Mouse (Mus musculus) intestine, embryonic 16.5 days (tissue): Measurements from ENCODE around the gene Kif3a. TPM values are rescaled to one million over a fixed set of nuclear protein-coding genes. Genes with fewer than 3 reads are reported as not detected.
"Not testable (repeated sequence)": the region's sequence is repeated elsewhere in the genome, so short reads cannot be mapped to it uniquely, and the experiment has no call there.

Experiments used
- ATAC-seq: fragments of 200-750 bp; cut with Nextera tagmentation; 2 replicates; pipeline ENCODE4 v1.8.0; 2017; ENCODE audit warnings: moderate TSS enrichment, moderate library complexity
- H3K27ac ChIP-seq: fragments of 300-500 bp; sonication (generic); 2 replicates; pipeline ENCODE4 v1.5.1; 2014; ENCODE audit warnings: mild to moderate bottlenecking, low read length
- H3K27me3 ChIP-seq: fragments of 300-500 bp; sonication (generic); replicated peaks from 2 replicates; pipeline ENCODE4 v1.6.1; 2014; ENCODE audit warnings: low read length, control low read depth, mixed read lengths; ENCODE audit not compliant: control insufficient read depth, insufficient read depth
- H3K36me3 ChIP-seq: fragments of 300-500 bp; sonication (generic); 2 replicates; pipeline ENCODE4 v1.6.1; 2014; ENCODE audit warnings: low read length, control low read depth; ENCODE audit not compliant: control insufficient read depth, insufficient read depth
- H3K4me1 ChIP-seq: fragments of 300-500 bp; sonication (generic); 2 replicates; pipeline ENCODE4 v1.6.1; 2014; ENCODE audit warnings: low read length, control low read depth, mixed read lengths; ENCODE audit not compliant: control insufficient read depth, insufficient read depth
- H3K4me2 ChIP-seq: fragments of 300-500 bp; sonication (generic); 2 replicates; pipeline ENCODE4 v1.6.1; 2014; ENCODE audit warnings: low read depth, low read length, control low read depth
- H3K4me3 ChIP-seq: fragments of 300-500 bp; sonication (generic); 2 replicates; pipeline ENCODE4 v1.5.1; 2014; ENCODE audit warnings: mild to moderate bottlenecking, low read length
- H3K9ac ChIP-seq: fragments of 300-500 bp; sonication (generic); 2 replicates; pipeline ENCODE4 v1.6.1; 2014; ENCODE audit warnings: low read depth, low read length
- H3K9me3 ChIP-seq: fragments of 300-500 bp; sonication (generic); 2 replicates; pipeline ENCODE4 v1.6.1; 2016; ENCODE audit warnings: low read length, control low read depth; ENCODE audit not compliant: control insufficient read depth
- WGBS: fragments of 180-500 bp; shearing (Covaris S2); extraction: QIAGEN DNeasy Blood & Tissue Kit; methylation state at CpG from one replicate; pipeline ENCODE4 v1.1.7; 2014; 5-methylcytosine and 5-hydroxymethylcytosine counted together
- polyA plus RNA-seq: library from polyadenylated mRNA; unstranded; fragments of >200 nt; fragmentation: Nextera tagmentation; extraction: Ambion mirVana; gene quantifications from 2 replicates; pipeline ENCODE4 v1.2.1, GENCODE M21; 2015

Kif3a gene
- polyA plus RNA-seq, 1 experiment from 2014 or later, result 42.3 TPM

GRCm38 (mm10) chr11:53540394-53540793, 26.8 kb upstream of the Kif3a start:
- Histone ChIP-seq H3K27ac (no peak overlapping the region), H3K9me3 (no peaks in the 10 kb centered on the region), H3K4me2 (no peak overlapping the region), H3K4me1 (no peaks in the 10 kb centered on the region), H3K27me3 (no peaks in the 10 kb centered on the region), H3K9ac (no peak overlapping the region), H3K36me3 (peaks cover 9% of the 10 kb centered on the region), H3K4me3 (no peak overlapping the region)
- no peak for ATAC-seq
- WGBS, result 88% methylated on average over 3 of the region's 3 CpGs

GRCm38 (mm10) chr11:53541222-53541621, 26.0 kb upstream of the Kif3a start:
- 79% methylated on average over 11 of the region's 11 CpGs for WGBS
- no peaks in the 10 kb centered on the region for H3K4me1 ChIP-seq
- no peak overlapping the region for H3K27ac ChIP-seq
- ATAC-seq, result no peak
- H3K9me3 ChIP-seq, result no peaks in the 10 kb centered on the region
- no peaks in the 10 kb centered on the region for H3K27me3 ChIP-seq
- H3K4me2 ChIP-seq, result no peak overlapping the region
- H3K36me3 ChIP-seq, result peaks cover 8% of the 10 kb centered on the region
- no peak overlapping the region for H3K9ac ChIP-seq
- H3K4me3 ChIP-seq, result no peak overlapping the region

- H3K4me2 ChIP-seq, result no peak overlapping the region
- ATAC-seq, result no peak
- H3K36me3 ChIP-seq, result no peaks in the 10 kb centered on the region; the same call in 1 of the 2 replicates
- H3K4me1 ChIP-seq, result no peaks in the 10 kb centered on the region
- no peaks in the 10 kb centered on the region for H3K9me3 ChIP-seq
- H3K9ac ChIP-seq, result no peak overlapping the region
- H3K27me3 ChIP-seq, result no peaks in the 10 kb centered on the region
- H3K4me3 ChIP-seq, result no peak overlapping the region
- 57% methylated on average over 7 of the region's 7 CpGs for WGBS
- no peak overlapping the region for H3K27ac ChIP-seq
Measured at GRCm38 (mm10) chr11:53543021-53543420, 24.2 kb upstream of the Kif3a start.

- no peaks in the 10 kb centered on the region for H3K9me3 ChIP-seq
- ATAC-seq, result no peak
- H3K4me3 ChIP-seq, result no peak overlapping the region
- 41% methylated on average over 6 of the region's 6 CpGs for WGBS
- H3K27ac ChIP-seq, result no peak overlapping the region
- H3K4me2 ChIP-seq, result no peak overlapping the region
- no peak overlapping the region for H3K9ac ChIP-seq
- no peaks in the 10 kb centered on the region for H3K36me3 ChIP-seq
- no peaks in the 10 kb centered on the region for H3K4me1 ChIP-seq
- H3K27me3 ChIP-seq, result no peaks in the 10 kb centered on the region
Measured at GRCm38 (mm10) chr11:53546271-53546670, 20.9 kb upstream of the Kif3a start.

GRCm38 (mm10) chr11:53547566-53547965, 19.6 kb upstream of the Kif3a start:
- H3K9me3 ChIP-seq, result no peaks in the 10 kb centered on the region
- ATAC-seq, result peak; percentile 80
- H3K27ac ChIP-seq, result no peak overlapping the region
- H3K4me2 ChIP-seq, result no peak overlapping the region
- no peak overlapping the region for H3K9ac ChIP-seq
- 72% methylated on average over 6 of the region's 6 CpGs for WGBS
- H3K36me3 ChIP-seq, result no peaks in the 10 kb centered on the region
- H3K27me3 ChIP-seq, result no peaks in the 10 kb centered on the region
- no peaks in the 10 kb centered on the region for H3K4me1 ChIP-seq
- no peak overlapping the region for H3K4me3 ChIP-seq

- WGBS, result 85% methylated on average over 19 of the region's 19 CpGs
- no peak overlapping the region for H3K9ac ChIP-seq
- no peaks in the 10 kb centered on the region for H3K9me3 ChIP-seq
- no peak overlapping the region for H3K4me3 ChIP-seq
- H3K36me3 ChIP-seq, result no peaks in the 10 kb centered on the region
- no peaks in the 10 kb centered on the region for H3K4me1 ChIP-seq
- H3K27me3 ChIP-seq, result no peaks in the 10 kb centered on the region
- no peak for ATAC-seq
- no peak overlapping the region for H3K27ac ChIP-seq
- H3K4me2 ChIP-seq, result no peak overlapping the region
Measured at GRCm38 (mm10) chr11:53548036-53548605, 19.1 kb upstream of the Kif3a start.

- Histone ChIP-seq H3K9me3 (no peaks in the 10 kb centered on the region; the same call in 1 of the 2 replicates), H3K36me3 (no peaks in the 10 kb centered on the region), H3K27me3 (no peaks in the 10 kb centered on the region), H3K4me2 (no peak overlapping the region), H3K4me1 (no peaks in the 10 kb centered on the region), H3K4me3 (no peak overlapping the region), H3K27ac (no peak overlapping the region), H3K9ac (no peak overlapping the region)
- 80% methylated on average over 1 of the region's 1 CpGs for WGBS
- no peak for ATAC-seq
Measured at GRCm38 (mm10) chr11:53550714-53551113, 16.5 kb upstream of the Kif3a start.

GRCm38 (mm10) chr11:53551754-53552153, 15.4 kb upstream of the Kif3a start:
- Histone ChIP-seq H3K4me2 (no peak overlapping the region), H3K36me3 (no peaks in the 10 kb centered on the region), H3K27ac (no peak overlapping the region), H3K9ac (no peak overlapping the region), H3K4me1 (no peaks in the 10 kb centered on the region), H3K27me3 (no peaks in the 10 kb centered on the region), H3K9me3 (no peaks in the 10 kb centered on the region; the same call in 1 of the 2 replicates), H3K4me3 (no peak overlapping the region)
- 62% methylated on average over 12 of the region's 12 CpGs for WGBS
- ATAC-seq, result no peak

GRCm38 (mm10) chr11:53556529-53556928, 10.7 kb upstream of the Kif3a start:
- not testable (repeated sequence) for H3K27me3 ChIP-seq, H3K9ac ChIP-seq, ATAC-seq, H3K4me2 ChIP-seq, H3K36me3 ChIP-seq, H3K27ac ChIP-seq, H3K9me3 ChIP-seq, H3K4me3 ChIP-seq, H3K4me1 ChIP-seq
- WGBS, result 90% methylated on average over 12 of the region's 20 CpGs

- 77% methylated on average over 1 of the region's 3 CpGs for WGBS
- H3K27ac ChIP-seq, H3K4me3 ChIP-seq, H3K36me3 ChIP-seq, H3K9ac ChIP-seq, H3K4me1 ChIP-seq, H3K9me3 ChIP-seq, H3K4me2 ChIP-seq, H3K27me3 ChIP-seq: not testable (repeated sequence)
- ATAC-seq, result peak; percentile 63; the same call in 1 of the 2 replicates
Measured at GRCm38 (mm10) chr11:53557992-53558391, 9.2 kb upstream of the Kif3a start.
